Mouse (Mus musculus): ENCODE results near the gene Itsn1. TPM values are rescaled to one million over a fixed set of nuclear protein-coding genes. Genes with fewer than 3 reads are reported as not detected.

Gene Itsn1
- polyA plus RNA-seq (2016; fragmentation: Nextera tagmentation; extraction: Ambion mirVana), result 79.2 and 83.0 TPM in 2 replicates

DNA sequence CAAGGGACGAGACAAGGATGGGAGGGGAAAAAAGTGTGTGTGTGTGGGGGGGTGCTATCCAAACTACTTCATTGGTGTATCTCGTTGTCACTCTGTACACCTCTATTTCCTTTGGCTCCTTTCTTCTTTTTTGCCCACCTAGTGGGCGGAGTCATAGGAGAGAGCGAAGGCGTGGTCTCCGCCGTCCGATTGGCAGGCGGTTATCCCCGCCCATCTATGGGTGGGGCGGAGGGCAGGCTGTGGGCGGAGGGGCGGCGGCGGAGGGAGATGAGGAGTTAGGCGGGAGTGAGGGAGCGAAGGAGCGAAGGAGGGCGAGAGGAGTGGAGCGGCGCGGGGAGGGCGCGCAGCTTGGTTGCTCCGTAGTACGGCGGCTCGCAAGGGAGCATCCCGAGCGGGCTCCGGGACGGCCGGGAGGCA, at the start of gene Itsn1:
Gene Itsn1 (plus strand): TSS at position 216 of the 417 bp plus-strand sequence.
- Histone ChIP-seq H3K4me1 (peaks cover 30% of the 10 kb centered on the region), H3K27ac (peak within 1 kb of the TSS; percentile 97), H3K4me3 (peak within 1 kb of the TSS; percentile 96), H3K9me3 (replicated peaks) (no peaks in the 10 kb centered on the region), H3K27me3 (no peaks in the 10 kb centered on the region), H3K4me2 (replicated peaks) (peak within 1 kb of the TSS; percentile 55), H3K9ac (peak within 1 kb of the TSS; percentile 100), H3K36me3 (peaks cover 10% of the 10 kb centered on the region; the same call in 1 of the 2 replicates)
- WGBS, result under 1% methylated on average over 28 of the region's 33 CpGs
- peak; percentile 96 for ATAC-seq (ENCODE audit: low FRiP score)

GRCm38 (mm10) chr16:91680656-91681055, 48.4 kb upstream of the Itsn1 start:
- H3K27ac ChIP-seq, result no peak overlapping the region
- H3K4me1 ChIP-seq, result no peaks in the 10 kb centered on the region
- no peak for ATAC-seq (ENCODE audit: low FRiP score)
- no peak overlapping the region for H3K4me2 ChIP-seq (replicated peaks)
- H3K9ac ChIP-seq, result no peak overlapping the region
- 88% methylated on average over 5 of the region's 5 CpGs for WGBS
- no peaks in the 10 kb centered on the region for H3K27me3 ChIP-seq
- peaks cover 79% of the 10 kb centered on the region for H3K36me3 ChIP-seq
- H3K4me3 ChIP-seq, result no peak overlapping the region
- H3K9me3 ChIP-seq (replicated peaks), result no peaks in the 10 kb centered on the region

DNA sequence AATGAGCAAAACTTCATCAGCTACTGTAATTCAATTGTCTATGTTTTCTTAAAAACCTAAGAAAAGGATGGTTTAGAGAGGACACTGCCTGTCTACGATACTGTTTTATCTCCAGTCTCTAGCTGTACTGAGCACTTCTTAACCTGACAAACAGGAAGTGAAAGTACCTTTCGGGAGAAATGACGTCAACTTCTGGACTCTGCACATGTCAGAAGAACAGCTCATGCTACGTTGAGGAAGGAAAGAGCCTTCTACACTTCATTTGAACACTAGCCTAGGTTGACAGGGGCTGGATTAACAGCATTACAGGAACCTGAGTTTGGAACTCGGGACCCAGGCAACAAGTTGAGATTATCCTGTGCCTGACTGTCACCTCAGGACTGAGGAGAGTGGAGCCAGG, 43.6 kb upstream of the Itsn1 start:
- Histone ChIP-seq H3K9ac (no peak overlapping the region), H3K27me3 (no peaks in the 10 kb centered on the region), H3K4me2 (replicated peaks) (no peak overlapping the region), H3K4me3 (no peak overlapping the region), H3K9me3 (replicated peaks) (no peaks in the 10 kb centered on the region), H3K4me1 (peaks cover 18% of the 10 kb centered on the region), H3K27ac (no peak overlapping the region), H3K36me3 (peaks cover 46% of the 10 kb centered on the region)
- 90% methylated on average over 5 of the region's 5 CpGs for WGBS
- ATAC-seq (ENCODE audit: low FRiP score), result no peak

DNA sequence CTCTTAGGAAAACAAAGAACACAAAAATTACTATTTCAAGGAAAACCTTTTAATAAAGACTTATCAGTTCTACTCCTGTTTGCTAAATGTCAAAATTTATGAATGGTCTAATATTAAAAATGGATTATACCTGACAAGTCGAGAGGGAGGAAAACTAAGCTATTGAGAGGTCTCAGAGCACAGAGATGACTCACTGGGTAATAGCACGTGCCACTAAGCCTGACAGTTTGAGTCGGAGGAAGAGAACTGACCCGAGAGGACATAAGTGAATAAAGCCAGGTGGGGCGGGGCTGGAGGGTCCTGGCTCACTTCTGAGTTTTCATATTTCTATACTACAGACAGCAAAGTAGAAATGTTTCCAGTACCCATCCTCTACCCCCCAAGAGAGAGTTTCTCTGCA, 42.7 kb upstream of the Itsn1 start:
- ATAC-seq (ENCODE audit: low FRiP score), result no peak
- Histone ChIP-seq H3K36me3 (peaks cover 42% of the 10 kb centered on the region), H3K27ac (no peak overlapping the region), H3K9me3 (replicated peaks) (no peaks in the 10 kb centered on the region), H3K9ac (no peak overlapping the region), H3K4me1 (peaks cover 18% of the 10 kb centered on the region), H3K4me2 (replicated peaks) (no peak overlapping the region), H3K27me3 (no peaks in the 10 kb centered on the region), H3K4me3 (no peak overlapping the region)
- 91% methylated on average over 5 of the region's 5 CpGs for WGBS

DNA sequence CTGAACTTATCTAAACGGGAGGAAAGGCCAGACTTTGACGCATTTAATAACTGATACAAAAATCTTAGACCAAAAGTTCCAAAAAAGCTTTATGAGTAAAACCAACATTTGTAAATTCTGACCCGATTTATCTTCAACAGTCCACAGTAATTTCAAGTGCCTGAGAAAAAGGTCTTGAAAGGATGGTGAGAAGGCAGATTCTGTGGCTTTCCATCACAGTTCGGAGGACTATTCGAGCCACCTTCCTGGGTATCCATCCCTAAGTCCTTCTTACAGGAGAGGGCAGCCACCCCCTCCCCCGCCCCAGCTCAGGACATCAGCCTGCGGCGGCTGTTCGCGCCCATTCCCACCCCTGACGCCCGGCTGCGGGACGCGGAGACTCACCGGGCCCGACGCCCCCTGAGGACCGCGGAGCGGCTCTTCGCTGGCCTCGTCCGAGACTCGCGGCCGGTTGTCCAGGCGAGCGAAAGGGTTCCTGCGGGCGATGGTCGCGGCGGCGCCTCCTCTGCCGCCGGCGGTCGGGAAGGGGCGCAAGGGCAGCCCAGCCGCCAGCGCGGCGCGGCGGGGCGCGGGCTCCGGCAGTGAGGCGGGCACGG, 41.0 kb upstream of the Itsn1 start:
- Histone ChIP-seq H3K9me3 (replicated peaks) (no peaks in the 10 kb centered on the region), H3K9ac (peak overlapping the region; percentile 93), H3K36me3 (peaks cover 28% of the 10 kb centered on the region), H3K4me3 (peak overlapping the region; percentile 92), H3K27ac (peak overlapping the region; percentile 88), H3K27me3 (no peaks in the 10 kb centered on the region), H3K4me1 (peaks cover 18% of the 10 kb centered on the region), H3K4me2 (replicated peaks) (peak overlapping the region; percentile 84)
- ATAC-seq (ENCODE audit: low FRiP score), result peak; percentile 77
- WGBS, result 1% methylated on average over 48 of the region's 51 CpGs

DNA sequence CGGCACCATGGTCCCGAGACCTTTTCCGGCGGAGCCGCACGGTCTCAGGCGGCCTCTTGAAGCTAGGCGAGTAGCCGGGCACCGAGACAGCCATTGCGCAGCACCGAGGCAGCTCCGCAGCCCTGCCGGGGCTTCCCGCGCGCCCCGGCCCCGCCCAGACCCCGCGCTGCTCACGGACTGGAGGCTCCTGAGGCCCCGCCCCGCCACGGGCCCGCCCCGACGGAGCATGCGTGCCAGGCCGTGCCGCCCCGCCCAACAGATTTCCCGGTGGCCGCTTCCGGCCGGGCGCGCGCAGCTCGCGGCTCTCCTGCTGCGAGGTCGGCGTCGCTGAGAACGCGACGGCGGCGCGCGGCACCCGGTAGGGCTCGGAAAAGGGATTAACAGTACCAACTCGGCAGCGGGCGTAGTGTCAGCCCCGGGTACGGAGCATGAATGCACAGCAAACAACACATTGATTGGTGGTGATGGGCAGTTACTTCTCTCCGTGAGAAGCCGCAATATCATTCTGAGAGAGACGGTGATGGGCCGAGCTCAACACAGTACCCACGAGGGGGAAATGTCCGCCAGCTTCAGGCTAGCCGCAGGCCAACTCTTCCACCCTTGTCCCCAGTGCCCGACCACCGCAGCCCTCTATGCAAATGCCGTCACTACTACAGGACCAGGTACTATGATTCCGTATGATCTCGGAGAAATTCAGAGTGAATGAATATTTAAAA, 40.3 kb upstream of the Itsn1 start, which contains the start of gene Donson:
Gene Donson (minus strand): TSS at position 152 of the 716 bp plus-strand sequence.
- Histone ChIP-seq H3K4me2 (replicated peaks) (peak within 1 kb of the TSS; percentile 84), H3K27ac (peak within 1 kb of the TSS; percentile 88), H3K9me3 (replicated peaks) (no peaks in the 10 kb centered on the region), H3K36me3 (peaks cover 24% of the 10 kb centered on the region), H3K4me3 (peak within 1 kb of the TSS; percentile 92), H3K9ac (peak within 1 kb of the TSS; percentile 93), H3K4me1 (peaks cover 18% of the 10 kb centered on the region), H3K27me3 (no peaks in the 10 kb centered on the region)
- peak; percentile 100 for ATAC-seq (ENCODE audit: low FRiP score)
- WGBS, result under 1% methylated on average over 70 of the region's 71 CpGs

- ATAC-seq (ENCODE audit: low FRiP score), result no peak
- Histone ChIP-seq H3K4me3 (no peak overlapping the region), H3K9ac (no peak overlapping the region), H3K36me3 (peaks cover 16% of the 10 kb centered on the region), H3K9me3 (replicated peaks) (no peaks in the 10 kb centered on the region), H3K4me1 (peaks cover 18% of the 10 kb centered on the region), H3K27ac (no peak overlapping the region), H3K27me3 (no peaks in the 10 kb centered on the region), H3K4me2 (replicated peaks) (peak overlapping the region; percentile 84)
- 51% methylated on average over 7 of the region's 7 CpGs for WGBS
These were observed 39.3 kb upstream of the Itsn1 start for GRCm38 (mm10) chr16:91689791-91690190.

GRCm38 (mm10) chr16:91694455-91695084, 34.5 kb upstream of the Itsn1 start:
- ATAC-seq (ENCODE audit: low FRiP score), result peak; percentile 82
- WGBS, result 34% methylated on average over 14 of the region's 14 CpGs
- Histone ChIP-seq H3K27me3 (no peaks in the 10 kb centered on the region), H3K4me1 (peaks cover 4% of the 10 kb centered on the region), H3K9ac (no peak overlapping the region), H3K27ac (no peak overlapping the region), H3K36me3 (peaks cover 32% of the 10 kb centered on the region), H3K9me3 (replicated peaks) (no peaks in the 10 kb centered on the region), H3K4me3 (no peak overlapping the region), H3K4me2 (replicated peaks) (no peak overlapping the region)

DNA sequence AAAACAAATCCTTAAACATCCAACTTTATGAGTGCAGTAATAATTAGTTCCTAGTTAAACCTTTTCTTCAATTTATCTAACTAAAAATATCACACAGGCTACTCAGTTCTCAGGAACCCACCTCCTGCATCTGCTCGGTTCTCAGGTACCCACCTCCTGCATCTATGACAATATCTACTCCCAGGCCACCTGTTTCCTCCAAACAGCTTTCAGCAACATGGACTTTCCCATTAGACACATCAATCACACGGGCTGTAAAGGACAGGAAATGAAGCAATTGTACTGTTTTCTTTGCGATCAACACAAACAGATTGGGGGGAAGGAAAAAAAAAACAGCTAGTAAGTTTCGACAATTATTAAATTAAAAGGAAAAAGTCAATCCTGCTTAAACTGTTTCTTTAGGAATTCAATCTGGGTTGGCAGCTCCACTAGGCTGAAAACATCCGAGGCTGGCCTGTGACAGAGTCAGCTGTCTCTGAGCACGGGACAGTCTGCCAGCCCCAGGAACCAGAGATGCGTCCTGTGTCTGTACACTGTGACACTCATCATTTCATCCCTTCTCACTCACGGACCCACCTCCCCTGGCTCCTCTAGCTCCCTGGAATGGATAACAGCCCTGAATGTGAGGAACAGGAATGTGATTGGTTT, 33.8 kb upstream of the Itsn1 start:
- Histone ChIP-seq H3K4me2 (replicated peaks) (no peak overlapping the region), H3K36me3 (peaks cover 35% of the 10 kb centered on the region), H3K4me1 (no peaks in the 10 kb centered on the region), H3K27me3 (no peaks in the 10 kb centered on the region), H3K9me3 (replicated peaks) (no peaks in the 10 kb centered on the region), H3K4me3 (no peak overlapping the region), H3K27ac (no peak overlapping the region), H3K9ac (no peak overlapping the region)
- 69% methylated on average over 8 of the region's 8 CpGs for WGBS
- ATAC-seq (ENCODE audit: low FRiP score), result no peak

- Histone ChIP-seq H3K4me2 (replicated peaks) (no peak overlapping the region), H3K4me1 (no peaks in the 10 kb centered on the region), H3K27me3 (no peaks in the 10 kb centered on the region), H3K9ac (no peak overlapping the region), H3K36me3 (peaks cover 54% of the 10 kb centered on the region), H3K4me3 (no peak overlapping the region), H3K27ac (no peak overlapping the region), H3K9me3 (replicated peaks) (no peaks in the 10 kb centered on the region)
- WGBS, result 92% methylated on average over 1 of the region's 1 CpGs
- ATAC-seq (ENCODE audit: low FRiP score), result no peak
These were observed 30.1 kb upstream of the Itsn1 start for GRCm38 (mm10) chr16:91698995-91699394.

- 93% methylated on average over 13 of the region's 13 CpGs for WGBS
These were observed 27.2 kb upstream of the Itsn1 start for GRCm38 (mm10) chr16:91701908-91702307.

GRCm38 (mm10) chr16:91702771-91703188, 26.3 kb upstream of the Itsn1 start:
- Histone ChIP-seq H3K4me2 (replicated peaks) (no peak overlapping the region), H3K27me3 (no peaks in the 10 kb centered on the region), H3K9ac (no peak overlapping the region), H3K27ac (no peak overlapping the region), H3K9me3 (replicated peaks) (no peaks in the 10 kb centered on the region), H3K4me3 (no peak overlapping the region), H3K36me3 (peaks cover 59% of the 10 kb centered on the region), H3K4me1 (no peaks in the 10 kb centered on the region)
- no peak for ATAC-seq (ENCODE audit: low FRiP score)
- WGBS, result 63% methylated on average over 3 of the region's 3 CpGs

More at GRCm38 (mm10) chr16:91701908-91702307, 27.2 kb upstream of the Itsn1 start:
- H3K9me3 ChIP-seq (replicated peaks), result no peaks in the 10 kb centered on the region
- ATAC-seq (ENCODE audit: low FRiP score), result no peak
- H3K36me3 ChIP-seq, result peaks cover 58% of the 10 kb centered on the region
- no peak overlapping the region for H3K9ac ChIP-seq
- H3K4me1 ChIP-seq, result no peaks in the 10 kb centered on the region
- H3K27me3 ChIP-seq, result no peaks in the 10 kb centered on the region
- no peak overlapping the region for H3K27ac ChIP-seq
- H3K4me2 ChIP-seq (replicated peaks), result no peak overlapping the region
- no peak overlapping the region for H3K4me3 ChIP-seq

All from hindbrain, embryonic 12.5 days (tissue).